Mouse (Mus musculus) intestine, embryonic 16.5 days (tissue): ENCODE results near the gene Gm11492. TPM values are rescaled to one million over a fixed set of nuclear protein-coding genes. Genes with fewer than 3 reads are reported as not detected.

Source experiments
- ATAC-seq: fragments of 200-750 bp; cut with Nextera tagmentation; 2 replicates; pipeline ENCODE4 v1.8.0; 2017; ENCODE audit warnings: moderate TSS enrichment, moderate library complexity
- H3K27ac ChIP-seq: fragments of 300-500 bp; sonication (generic); 2 replicates; pipeline ENCODE4 v1.5.1; 2014; ENCODE audit warnings: mild to moderate bottlenecking, low read length
- H3K27me3 ChIP-seq: fragments of 300-500 bp; sonication (generic); replicated peaks from 2 replicates; pipeline ENCODE4 v1.6.1; 2014; ENCODE audit warnings: low read length, control low read depth, mixed read lengths; ENCODE audit not compliant: control insufficient read depth, insufficient read depth
- H3K36me3 ChIP-seq: fragments of 300-500 bp; sonication (generic); 2 replicates; pipeline ENCODE4 v1.6.1; 2014; ENCODE audit warnings: low read length, control low read depth; ENCODE audit not compliant: control insufficient read depth, insufficient read depth
- H3K4me1 ChIP-seq: fragments of 300-500 bp; sonication (generic); 2 replicates; pipeline ENCODE4 v1.6.1; 2014; ENCODE audit warnings: low read length, control low read depth, mixed read lengths; ENCODE audit not compliant: control insufficient read depth, insufficient read depth
- H3K4me2 ChIP-seq: fragments of 300-500 bp; sonication (generic); 2 replicates; pipeline ENCODE4 v1.6.1; 2014; ENCODE audit warnings: low read depth, low read length, control low read depth
- H3K4me3 ChIP-seq: fragments of 300-500 bp; sonication (generic); 2 replicates; pipeline ENCODE4 v1.5.1; 2014; ENCODE audit warnings: mild to moderate bottlenecking, low read length
- H3K9ac ChIP-seq: fragments of 300-500 bp; sonication (generic); 2 replicates; pipeline ENCODE4 v1.6.1; 2014; ENCODE audit warnings: low read depth, low read length
- H3K9me3 ChIP-seq: fragments of 300-500 bp; sonication (generic); 2 replicates; pipeline ENCODE4 v1.6.1; 2016; ENCODE audit warnings: low read length, control low read depth; ENCODE audit not compliant: control insufficient read depth
- WGBS: fragments of 180-500 bp; shearing (Covaris S2); extraction: QIAGEN DNeasy Blood & Tissue Kit; methylation state at CpG from one replicate; pipeline ENCODE4 v1.1.7; 2014; 5-methylcytosine and 5-hydroxymethylcytosine counted together
- polyA plus RNA-seq: library from polyadenylated mRNA; unstranded; fragments of >200 nt; fragmentation: Nextera tagmentation; extraction: Ambion mirVana; gene quantifications from 2 replicates; pipeline ENCODE4 v1.2.1, GENCODE M21; 2015

Gm11492 gene
- polyA plus RNA-seq, 1 experiment from 2014 or later = not detected

DNA sequence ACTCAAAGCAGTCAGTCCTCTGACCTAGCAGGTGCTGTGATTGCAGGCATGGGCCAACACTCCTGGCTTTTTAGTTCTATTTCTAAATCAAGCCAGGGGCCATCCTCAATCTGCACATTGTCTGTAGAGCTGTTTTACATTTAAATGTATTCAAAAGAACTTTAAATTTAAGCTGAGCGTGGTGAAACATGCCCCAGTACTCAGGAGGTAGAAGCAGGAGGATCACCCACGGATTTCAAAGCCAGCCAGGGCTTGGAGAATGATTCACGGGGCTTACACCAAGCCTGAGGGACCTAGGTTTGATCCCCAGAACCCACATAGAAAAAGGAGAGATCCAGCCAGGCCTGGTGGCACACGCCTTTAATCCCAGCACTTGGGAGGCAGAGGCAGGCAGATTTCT lies 13.1 kb upstream of the Gm11492 start:
- no peak overlapping the region for H3K9ac ChIP-seq
- no peak overlapping the region for H3K27ac ChIP-seq
- no peak overlapping the region for H3K4me2 ChIP-seq
- 87% methylated on average over 4 of the region's 4 CpGs for WGBS
- no peaks in the 10 kb centered on the region for H3K36me3 ChIP-seq
- H3K4me3 ChIP-seq = no peak overlapping the region
- no peaks in the 10 kb centered on the region for H3K27me3 ChIP-seq
- H3K4me1 ChIP-seq = peaks cover 9% of the 10 kb centered on the region
- ATAC-seq = no peak
- H3K9me3 ChIP-seq = no peaks in the 10 kb centered on the region

GRCm38 (mm10) chr11:87554386-87554785 lies 12.1 kb upstream of the Gm11492 start:
- no peak for ATAC-seq
- peaks cover 9% of the 10 kb centered on the region for H3K4me1 ChIP-seq
- no peak overlapping the region for H3K9ac ChIP-seq
- H3K27ac ChIP-seq = peak overlapping the region; percentile 63
- H3K4me2 ChIP-seq = no peak overlapping the region
- H3K4me3 ChIP-seq = no peak overlapping the region
- WGBS = 29% methylated on average over 5 of the region's 5 CpGs
- H3K36me3 ChIP-seq = no peaks in the 10 kb centered on the region
- no peaks in the 10 kb centered on the region for H3K9me3 ChIP-seq
- no peaks in the 10 kb centered on the region for H3K27me3 ChIP-seq

- 18% methylated on average over 2 of the region's 2 CpGs for WGBS
- no peak overlapping the region for H3K4me2 ChIP-seq
- H3K9me3 ChIP-seq = no peaks in the 10 kb centered on the region
- peak overlapping the region; percentile 62 for H3K27ac ChIP-seq
- H3K4me1 ChIP-seq = peaks cover 9% of the 10 kb centered on the region
- H3K9ac ChIP-seq = no peak overlapping the region; the same call in 1 of the 2 replicates
- no peak overlapping the region for H3K4me3 ChIP-seq
- H3K36me3 ChIP-seq = no peaks in the 10 kb centered on the region
- ATAC-seq = peak; percentile 66; the same call in 1 of the 2 replicates
- no peaks in the 10 kb centered on the region for H3K27me3 ChIP-seq
Measured at GRCm38 (mm10) chr11:87555106-87555703, 11.2 kb upstream of the Gm11492 start.

DNA sequence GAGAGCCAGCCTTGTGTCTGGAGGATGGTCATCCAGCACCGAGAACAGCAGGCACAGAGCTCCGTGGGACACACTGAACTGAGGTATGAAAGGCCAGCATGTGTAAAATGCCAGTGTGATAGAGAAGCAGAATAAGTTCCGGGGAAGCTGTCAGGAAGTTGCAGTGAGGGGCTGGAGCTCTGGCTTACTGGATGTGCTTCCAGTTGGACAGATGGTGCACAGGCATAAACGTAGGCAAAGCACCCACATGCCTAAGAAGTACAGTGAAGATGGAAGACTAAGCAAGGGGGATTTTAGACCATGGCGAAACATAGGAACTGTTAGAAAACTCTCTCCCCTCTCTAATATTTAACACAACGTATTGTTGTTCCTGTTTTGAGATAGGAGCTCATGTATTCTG lies 5.2 kb upstream of the Gm11492 start:
- no peak overlapping the region for H3K9ac ChIP-seq
- WGBS = 69% methylated on average over 6 of the region's 6 CpGs

DNA sequence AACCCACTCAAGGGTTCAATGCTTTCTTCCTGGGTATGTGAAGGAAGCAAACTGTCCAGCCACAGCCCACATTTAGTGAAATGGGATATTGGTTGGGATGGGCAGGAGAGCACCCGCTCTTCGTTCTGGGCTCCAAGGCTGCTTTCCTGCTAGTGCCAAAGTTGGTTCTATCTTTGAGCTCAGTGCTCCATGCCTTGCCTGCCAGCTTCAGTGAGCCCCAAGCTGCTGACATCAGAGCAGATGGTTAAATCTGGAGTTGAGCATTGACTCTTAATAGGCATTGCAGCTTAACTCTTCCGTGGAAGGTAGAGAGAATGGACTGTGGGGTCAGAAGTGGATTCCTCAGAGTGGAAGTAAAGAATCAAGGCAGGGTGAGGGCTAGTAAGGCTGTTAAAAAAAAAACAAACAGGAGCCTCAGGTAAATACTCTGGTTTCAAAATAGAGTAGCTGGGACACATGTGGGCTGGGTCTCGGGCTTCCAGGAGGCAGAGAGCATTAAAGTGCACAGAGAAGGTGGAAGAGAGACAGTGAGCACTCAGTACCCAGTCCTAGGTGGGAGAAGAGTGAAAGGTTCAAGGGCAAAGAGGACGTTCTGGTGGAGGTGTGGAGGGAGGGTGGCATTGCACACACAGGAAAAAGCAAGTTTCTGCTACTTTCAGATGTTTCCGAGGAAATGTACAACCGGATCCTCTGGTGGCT lies 2.0 kb downstream of the Gm11492 start, which contains the start of gene Sept4:
Sept4 (plus strand) TSS at position 649 of the 699 bp plus-strand sequence.
- H3K27me3 ChIP-seq = no peaks in the 10 kb centered on the region
- no peak within 1 kb of the TSS for H3K4me2 ChIP-seq
- no peak within 1 kb of the TSS for H3K4me3 ChIP-seq
- ATAC-seq = no peak
- no peak within 1 kb of the TSS for H3K27ac ChIP-seq
- no peaks in the 10 kb centered on the region for H3K36me3 ChIP-seq
- no peak within 1 kb of the TSS for H3K9ac ChIP-seq
- no peaks in the 10 kb centered on the region for H3K9me3 ChIP-seq
- H3K4me1 ChIP-seq = no peaks in the 10 kb centered on the region
- WGBS = 74% methylated on average over 7 of the region's 7 CpGs

More for the DNA sequence above, 5.2 kb upstream of the Gm11492 start:
- H3K4me3 ChIP-seq = no peak overlapping the region
- no peaks in the 10 kb centered on the region for H3K36me3 ChIP-seq
- H3K27me3 ChIP-seq = no peaks in the 10 kb centered on the region
- H3K4me2 ChIP-seq = no peak overlapping the region
- H3K27ac ChIP-seq = no peak overlapping the region
- ATAC-seq = no peak
- H3K4me1 ChIP-seq = no peaks in the 10 kb centered on the region
- H3K9me3 ChIP-seq = no peaks in the 10 kb centered on the region

DNA sequence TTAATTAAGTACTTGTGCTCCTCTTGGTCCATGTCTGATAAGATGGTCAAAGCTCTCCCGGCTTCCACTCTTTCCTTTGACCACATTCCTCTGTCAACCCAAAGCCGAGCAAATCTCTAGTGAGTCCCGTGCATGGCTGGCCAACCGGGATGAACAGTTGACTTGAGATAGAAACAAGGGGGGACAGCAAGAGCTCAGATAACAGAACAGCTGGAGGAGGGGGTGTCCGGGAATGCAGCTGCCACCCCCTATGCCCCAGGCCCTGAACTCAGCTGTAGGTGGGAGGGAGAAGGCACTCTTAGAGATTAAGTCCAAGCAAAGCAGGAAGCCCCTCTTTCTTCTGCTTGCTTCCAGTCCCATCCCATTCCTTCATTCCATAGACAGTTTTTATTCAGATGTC lies 4.3 kb downstream of the Gm11492 start:
- H3K9ac ChIP-seq = no peak overlapping the region
- no peaks in the 10 kb centered on the region for H3K36me3 ChIP-seq
- WGBS = 64% methylated on average over 5 of the region's 5 CpGs
- H3K27ac ChIP-seq = no peak overlapping the region
- H3K4me3 ChIP-seq = no peak overlapping the region
- H3K4me1 ChIP-seq = 0 out of 2 replicates have a peak, but pooled peaks cover 4% of the 10 kb centered on the region
- no peak overlapping the region for H3K4me2 ChIP-seq
- no peaks in the 10 kb centered on the region for H3K27me3 ChIP-seq
- H3K9me3 ChIP-seq = no peaks in the 10 kb centered on the region
- no peak for ATAC-seq

DNA sequence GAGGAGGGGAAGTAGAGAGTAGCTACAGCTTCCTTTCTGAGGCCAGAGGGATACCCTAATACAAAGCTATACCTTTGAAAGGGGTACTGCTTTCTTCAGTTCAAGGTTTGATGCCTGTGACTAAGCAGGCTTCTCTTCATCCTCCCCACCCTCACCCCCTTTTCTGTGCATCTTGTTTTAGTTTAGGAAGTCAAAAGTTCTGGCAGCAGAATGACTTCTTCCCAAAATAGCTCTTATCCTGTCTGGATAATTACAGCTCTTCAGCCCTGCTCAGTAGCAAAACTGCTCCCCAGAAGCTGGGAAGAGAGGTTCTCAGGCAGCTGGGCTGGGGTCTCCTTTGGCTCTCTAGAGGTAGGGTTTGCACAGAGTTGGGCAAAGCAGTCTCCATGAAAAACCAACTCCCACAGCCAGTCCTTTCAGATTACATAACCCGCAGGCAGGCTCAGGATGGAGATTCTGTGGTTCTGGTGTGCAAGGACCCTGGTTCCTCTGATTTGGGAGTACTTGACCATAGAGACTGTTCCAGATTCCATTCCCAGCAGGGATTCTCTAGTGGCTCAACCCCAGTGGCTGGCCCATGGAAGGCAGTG lies 5.0 kb downstream of the Gm11492 start:
- ATAC-seq = no peak
- WGBS = 97% methylated on average over 1 of the region's 1 CpGs

DNA sequence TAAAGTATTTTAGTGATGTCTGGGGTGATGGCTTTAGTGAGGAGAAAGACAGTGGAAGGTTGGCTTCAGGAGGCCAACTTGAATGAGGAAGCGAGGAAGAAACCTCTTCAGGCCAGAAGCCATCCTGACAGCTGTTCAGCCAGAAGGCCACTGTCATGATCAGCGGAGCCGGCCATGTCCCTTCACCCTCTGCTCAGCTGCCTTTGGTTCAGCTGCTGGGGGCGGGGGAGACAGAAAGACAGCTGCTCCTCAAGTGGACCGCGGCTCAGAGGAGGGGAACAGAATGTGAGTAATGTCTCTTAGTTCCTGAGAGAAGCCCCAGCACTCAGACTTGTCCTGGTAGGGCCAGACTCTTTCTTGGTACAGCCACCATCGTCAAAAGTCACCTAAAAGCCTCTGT lies 7.3 kb downstream of the Gm11492 start:
- no peaks in the 10 kb centered on the region for H3K36me3 ChIP-seq
- WGBS = 62% methylated on average over 7 of the region's 7 CpGs
- no peak overlapping the region for H3K4me2 ChIP-seq
- no peak overlapping the region for H3K27ac ChIP-seq
- H3K4me3 ChIP-seq = no peak overlapping the region
- H3K9me3 ChIP-seq = no peaks in the 10 kb centered on the region
- H3K9ac ChIP-seq = no peak overlapping the region
- peaks cover 10% of the 10 kb centered on the region; the same call in 1 of the 2 replicates for H3K4me1 ChIP-seq
- H3K27me3 ChIP-seq = no peaks in the 10 kb centered on the region
- no peak for ATAC-seq

More for the DNA sequence above, 5.0 kb downstream of the Gm11492 start:
- peak overlapping the region; percentile 58 for H3K27ac ChIP-seq
- no peak overlapping the region for H3K9ac ChIP-seq
- H3K9me3 ChIP-seq = no peaks in the 10 kb centered on the region
- H3K4me1 ChIP-seq = 0 out of 2 replicates have a peak, but pooled peaks cover 4% of the 10 kb centered on the region
- H3K27me3 ChIP-seq = no peaks in the 10 kb centered on the region
- no peaks in the 10 kb centered on the region for H3K36me3 ChIP-seq
- no peak overlapping the region for H3K4me3 ChIP-seq
- no peak overlapping the region for H3K4me2 ChIP-seq

- WGBS = 57% methylated on average over 21 of the region's 21 CpGs
- H3K4me1 ChIP-seq = peaks cover 10% of the 10 kb centered on the region
- H3K9ac ChIP-seq = no peak overlapping the region
- H3K36me3 ChIP-seq = no peaks in the 10 kb centered on the region
- ATAC-seq = no peak
- no peak overlapping the region for H3K4me2 ChIP-seq
- H3K9me3 ChIP-seq = no peaks in the 10 kb centered on the region
- no peaks in the 10 kb centered on the region for H3K27me3 ChIP-seq
- H3K27ac ChIP-seq = no peak overlapping the region
- H3K4me3 ChIP-seq = no peak overlapping the region
Measured at GRCm38 (mm10) chr11:87574520-87575180, 8.2 kb downstream of the Gm11492 start.
